Mouse (Mus musculus): ENCODE measurements around the gene Rtn1. TPM values are rescaled to one million over a fixed set of nuclear protein-coding genes. Genes with fewer than 3 reads are reported as not detected.

Gene Rtn1
- total RNA-seq, 2 experiments from 2014 or later: 6.0 to 7.1 TPM

- no peak for DNase-seq
These were observed 179.2 kb downstream of the Rtn1 start for GRCm38 (mm10) chr12:72229451-72230196.

GRCm38 (mm10) chr12:72227731-72228130 lies 181.1 kb downstream of the Rtn1 start:
- DNase-seq: no peak

GRCm38 (mm10) chr12:72225371-72225770 lies 183.5 kb downstream of the Rtn1 start:
- no peak for DNase-seq

- DNase-seq: no peak
These were observed 185.2 kb downstream of the Rtn1 start for GRCm38 (mm10) chr12:72223557-72224102.

GRCm38 (mm10) chr12:72213554-72213953 lies 195.3 kb downstream of the Rtn1 start:
- no peak for DNase-seq

GRCm38 (mm10) chr12:72200828-72201227 lies 208.0 kb downstream of the Rtn1 start:
- no peak for DNase-seq

GRCm38 (mm10) chr12:72197925-72198486 lies 210.8 kb downstream of the Rtn1 start:
- no peak for DNase-seq

- DNase-seq: no peak
These were observed 211.4 kb downstream of the Rtn1 start for GRCm38 (mm10) chr12:72197434-72197833.

- DNase-seq: no peak
These were observed 223.9 kb downstream of the Rtn1 start, which contains the start of gene Ccdc175 for GRCm38 (mm10) chr12:72184929-72185328. TSS of gene Ccdc175 (minus strand) at chr12:72185029.

- DNase-seq: no peak
These were observed 229.3 kb downstream of the Rtn1 start for GRCm38 (mm10) chr12:72179561-72179960.

GRCm38 (mm10) chr12:72178322-72178721 lies 230.5 kb downstream of the Rtn1 start:
- DNase-seq: no peak

Other genes starting within 250 kb of the Rtn1 start
- not detected for gene Ccdc175, start 224.0 kb downstream of the Rtn1 start, total RNA-seq (2021)
- under 1 TPM in 1 of 2 experiments, not detected in 1; 0.16 TPM for gene Lrrc9, start 32.8 kb upstream of the Rtn1 start, total RNA-seq (2021)
- 1 to 10 TPM; 2.8 to 3.9 TPM for gene Pcnx4, start 127.3 kb upstream of the Rtn1 start, total RNA-seq (2021)
- gene Gm4756, start 240.6 kb upstream of the Rtn1 start, total RNA-seq (2021): not detected